Mouse (Mus musculus) liver, adult 2 months (tissue): ENCODE data around the gene Card10.

ENCODE experiments used
- CTCF ChIP-seq: fragments of 200-500 bp; IDR thresholded peaks from 2 replicates; pipeline ENCODE4 v1.5.1; 2011; ENCODE audit warnings: low read depth, low read length, control low read depth
- POLR2A ChIP-seq: fragments of 200-500 bp; IDR thresholded peaks from 2 replicates; pipeline ENCODE4 v1.6.1; 2011; ENCODE audit warnings: low read length, control low read depth; ENCODE audit not compliant: insufficient read depth; ENCODE audit errors: extremely low read depth

- no peak for TF ChIP-seq POLR2A
- no peak for TF ChIP-seq CTCF
Measured at GRCm38 (mm10) chr15:78786411-78786818, 16.4 kb downstream of the Card10 start.
